Mouse (Mus musculus) intestine, postnatal 0 days (tissue): ENCODE results near the gene Negr1. TPM values are rescaled to one million over a fixed set of nuclear protein-coding genes. Genes with fewer than 3 reads are reported as not detected.

Experiments
- ATAC-seq: fragments of 200-750 bp; cut with Nextera tagmentation; 2 replicates; pipeline ENCODE4 v1.8.0; 2017; ENCODE audit warnings: mild to moderate bottlenecking, moderate TSS enrichment, moderate library complexity
- H3K27ac ChIP-seq: fragments of 300-500 bp; sonication (generic); 2 replicates; pipeline ENCODE4 v1.5.1; 2014; ENCODE audit warnings: mild to moderate bottlenecking, low read depth, low read length, moderate library complexity
- H3K27me3 ChIP-seq: fragments of 300-500 bp; sonication (generic); replicated peaks from 2 replicates; pipeline ENCODE4 v1.6.1; 2014; ENCODE audit warnings: low read length, mixed read lengths; ENCODE audit not compliant: control insufficient read depth, insufficient read depth
- H3K36me3 ChIP-seq: fragments of 300-500 bp; sonication (generic); 2 replicates; pipeline ENCODE4 v1.6.1; 2014; ENCODE audit warnings: mild to moderate bottlenecking, moderate library complexity; ENCODE audit not compliant: control insufficient read depth, insufficient read depth
- H3K4me1 ChIP-seq: fragments of 300-500 bp; sonication (generic); replicated peaks from 2 replicates; pipeline ENCODE4 v1.6.1; 2014; ENCODE audit warnings: antibody characterized with exemption, low read length, mixed read lengths; ENCODE audit not compliant: control insufficient read depth, insufficient read depth
- H3K4me2 ChIP-seq: fragments of 300-500 bp; sonication (generic); replicated peaks from 2 replicates; pipeline ENCODE4 v1.6.1; 2014; ENCODE audit warnings: low read depth, mild to moderate bottlenecking, moderate library complexity
- H3K4me3 ChIP-seq: fragments of 300-500 bp; sonication (generic); 2 replicates; pipeline ENCODE4 v1.5.1; 2014; ENCODE audit warnings: low read depth, low read length
- H3K9ac ChIP-seq: fragments of 300-500 bp; sonication (generic); 2 replicates; pipeline ENCODE4 v1.6.1; 2014; ENCODE audit warnings: mild to moderate bottlenecking, low read depth, low read length
- H3K9me3 ChIP-seq: fragments of 300-500 bp; sonication (generic); 2 replicates; pipeline ENCODE4 v1.6.1; 2016; ENCODE audit warnings: mixed run types; ENCODE audit not compliant: control insufficient read depth
- CTCF ChIP-seq: sonication (generic); IDR thresholded peaks from 2 replicates; pipeline ENCODE4 v1.5.1; 2016; ENCODE audit warnings: low read depth, mild to moderate bottlenecking, control low read depth, antibody characterized with exemption, moderate library complexity
- WGBS: fragments of 180-500 bp; shearing (Covaris S2); extraction: QIAGEN DNeasy Blood & Tissue Kit; methylation state at CpG from one replicate; pipeline ENCODE4 v1.1.7; 2014; 5-methylcytosine and 5-hydroxymethylcytosine counted together
- polyA plus RNA-seq: library from polyadenylated mRNA; unstranded; fragments of >200 nt; fragmentation: Nextera tagmentation; extraction: Ambion mirVana; gene quantifications from 2 replicates; pipeline ENCODE4 v1.2.1, GENCODE M21; 2015

Gene Negr1
- polyA plus RNA-seq, 1 experiment from 2014 or later, result 2.0 TPM

- Histone ChIP-seq H3K36me3 (no peaks in the 10 kb centered on the region), H3K4me2 (no peak overlapping the region), H3K27ac (no peak overlapping the region), H3K4me3 (no peak overlapping the region), H3K27me3 (no peaks in the 10 kb centered on the region), H3K4me1 (no peaks in the 10 kb centered on the region), H3K9me3 (no peaks in the 10 kb centered on the region), H3K9ac (no peak overlapping the region)
- no peak for TF ChIP-seq CTCF
- ATAC-seq, result no peak
- WGBS, result 81% methylated on average over 3 of the region's 3 CpGs
Measured at GRCm38 (mm10) chr3:156901140-156901539, 339.5 kb downstream of the Negr1 start.

- H3K9ac ChIP-seq, result no peak overlapping the region
- no peaks in the 10 kb centered on the region for H3K9me3 ChIP-seq
- no peak overlapping the region for H3K27ac ChIP-seq
- no peak overlapping the region for H3K4me2 ChIP-seq
- no peak for ATAC-seq
- H3K4me3 ChIP-seq, result no peak overlapping the region
- H3K27me3 ChIP-seq, result no peaks in the 10 kb centered on the region
- H3K36me3 ChIP-seq, result no peaks in the 10 kb centered on the region
- no peaks in the 10 kb centered on the region for H3K4me1 ChIP-seq
- TF ChIP-seq CTCF, result no peak
- 81% methylated on average over 9 of the region's 9 CpGs for WGBS
Measured at GRCm38 (mm10) chr3:156903925-156904576, 342.5 kb downstream of the Negr1 start.

GRCm38 (mm10) chr3:156912816-156913215 is 351.2 kb downstream of the Negr1 start:
- no peaks in the 10 kb centered on the region for H3K9me3 ChIP-seq
- H3K4me1 ChIP-seq, result no peaks in the 10 kb centered on the region
- H3K9ac ChIP-seq, result no peak overlapping the region
- H3K4me3 ChIP-seq, result no peak overlapping the region
- H3K36me3 ChIP-seq, result no peaks in the 10 kb centered on the region
- no peak for TF ChIP-seq CTCF
- H3K4me2 ChIP-seq, result no peak overlapping the region
- H3K27ac ChIP-seq, result no peak overlapping the region
- no peak for ATAC-seq
- no peaks in the 10 kb centered on the region for H3K27me3 ChIP-seq
- 78% methylated on average over 3 of the region's 3 CpGs for WGBS

GRCm38 (mm10) chr3:156921369-156921768 is 359.8 kb downstream of the Negr1 start:
- no peak for TF ChIP-seq CTCF
- no peak overlapping the region for H3K27ac ChIP-seq
- H3K9ac ChIP-seq, result no peak overlapping the region
- no peak for ATAC-seq
- no peaks in the 10 kb centered on the region for H3K36me3 ChIP-seq
- H3K9me3 ChIP-seq, result no peaks in the 10 kb centered on the region
- no peaks in the 10 kb centered on the region for H3K27me3 ChIP-seq
- H3K4me3 ChIP-seq, result no peak overlapping the region
- H3K4me1 ChIP-seq, result no peaks in the 10 kb centered on the region
- H3K4me2 ChIP-seq, result no peak overlapping the region

GRCm38 (mm10) chr3:156923159-156923558 is 361.6 kb downstream of the Negr1 start:
- Histone ChIP-seq H3K36me3 (no peaks in the 10 kb centered on the region), H3K4me2 (no peak overlapping the region), H3K9ac (no peak overlapping the region), H3K4me1 (no peaks in the 10 kb centered on the region), H3K27ac (no peak overlapping the region), H3K9me3 (no peaks in the 10 kb centered on the region), H3K27me3 (no peaks in the 10 kb centered on the region), H3K4me3 (no peak overlapping the region)
- 56% methylated on average over 1 of the region's 1 CpGs for WGBS
- no peak for ATAC-seq
- TF ChIP-seq CTCF, result no peak

- H3K9me3 ChIP-seq, result no peaks in the 10 kb centered on the region
- no peak overlapping the region for H3K27ac ChIP-seq
- H3K9ac ChIP-seq, result no peak overlapping the region
- WGBS, result 91% methylated on average over 5 of the region's 5 CpGs
- no peaks in the 10 kb centered on the region for H3K36me3 ChIP-seq
- no peak overlapping the region for H3K4me3 ChIP-seq
- no peak for ATAC-seq
- H3K4me2 ChIP-seq, result no peak overlapping the region
- H3K27me3 ChIP-seq, result no peaks in the 10 kb centered on the region
- no peak for TF ChIP-seq CTCF
- H3K4me1 ChIP-seq, result no peaks in the 10 kb centered on the region
Measured at GRCm38 (mm10) chr3:156925102-156925501, 363.5 kb downstream of the Negr1 start.
